Mouse (Mus musculus) small intestine, adult 2 months (tissue): ENCODE results near the gene Cd200.

Experiments
- CTCF ChIP-seq: fragments of 200-500 bp; IDR thresholded peaks from 2 replicates; pipeline ENCODE4 v1.5.1; 2012; ENCODE audit warnings: low read depth, mild to moderate bottlenecking, control low read depth, inconsistent platforms, low read length, moderate library complexity, mixed read lengths; ENCODE audit not compliant: insufficient replicate concordance, insufficient read length; ENCODE audit errors: extremely low read depth
- POLR2A ChIP-seq: fragments of 200-500 bp; IDR thresholded peaks from 2 replicates; pipeline ENCODE4 v1.6.1; 2012; ENCODE audit warnings: low read depth, mild to moderate bottlenecking, control low read depth, inconsistent platforms, low read length, moderate library complexity

- TF ChIP-seq CTCF, result no peak
- TF ChIP-seq POLR2A, result no peak
Measured at GRCm38 (mm10) chr16:45365353-45365752, 43.5 kb downstream of the Cd200 start.
